Mouse (Mus musculus) midbrain, embryonic 16.5 days (tissue): ENCODE data around the gene Ptgdr2. TPM values are rescaled to one million over a fixed set of nuclear protein-coding genes. Genes with fewer than 3 reads are reported as not detected.

Experiments
- ATAC-seq: fragments of 200-750 bp; cut with Nextera tagmentation; 2 replicates; pipeline ENCODE4 v1.8.0; 2017; ENCODE audit warnings: moderate TSS enrichment
- H3K27ac ChIP-seq: fragments of 300-500 bp; sonication (generic); 2 replicates; pipeline ENCODE4 v1.5.1; 2014; ENCODE audit warnings: mild to moderate bottlenecking, low read length, mixed read lengths
- H3K27me3 ChIP-seq: fragments of 300-500 bp; sonication (generic); 2 replicates; pipeline ENCODE4 v1.6.1; 2014; ENCODE audit warnings: low read depth, low read length, mixed read lengths; ENCODE audit not compliant: control insufficient read depth, insufficient read depth
- H3K36me3 ChIP-seq: fragments of 300-500 bp; sonication (generic); 2 replicates; pipeline ENCODE4 v1.6.1; 2014; ENCODE audit warnings: mild to moderate bottlenecking, low read length, moderate library complexity, mixed read lengths; ENCODE audit not compliant: control insufficient read depth, insufficient read depth
- H3K4me1 ChIP-seq: fragments of 300-500 bp; sonication (generic); 2 replicates; pipeline ENCODE4 v1.6.1; 2014; ENCODE audit warnings: mild to moderate bottlenecking, low read length, mixed read lengths; ENCODE audit not compliant: control insufficient read depth, insufficient read depth
- H3K4me2 ChIP-seq: fragments of 300-500 bp; sonication (generic); 2 replicates; pipeline ENCODE4 v1.6.1; 2014; ENCODE audit warnings: mild to moderate bottlenecking, low read length, mixed read lengths
- H3K4me3 ChIP-seq: fragments of 300-500 bp; sonication (generic); 2 replicates; pipeline ENCODE4 v1.5.1; 2014; ENCODE audit warnings: low read depth, mild to moderate bottlenecking, low read length, moderate library complexity, mixed read lengths
- H3K9ac ChIP-seq: fragments of 300-500 bp; sonication (generic); 2 replicates; pipeline ENCODE4 v1.6.1; 2014; ENCODE audit warnings: low read depth, low read length, mixed read lengths
- H3K9me3 ChIP-seq: fragments of 300-500 bp; sonication (generic); replicated peaks from 2 replicates; pipeline ENCODE4 v1.6.1; 2014; ENCODE audit warnings: mild to moderate bottlenecking, low read length, mixed read lengths; ENCODE audit not compliant: control insufficient read depth, poor library complexity, severe bottlenecking
- WGBS: fragments of 180-500 bp; shearing (Covaris S2); extraction: QIAGEN DNeasy Blood & Tissue Kit; methylation state at CpG from one replicate; pipeline ENCODE4 v1.1.7; 2014; 5-methylcytosine and 5-hydroxymethylcytosine counted together
- polyA plus RNA-seq: library from polyadenylated mRNA; unstranded; fragments of >200 nt; fragmentation: Nextera tagmentation; extraction: Ambion mirVana; gene quantifications from 2 replicates; pipeline ENCODE4 v1.2.1, GENCODE M21; 2015

Gene Ptgdr2
- polyA plus RNA-seq, 1 experiment from 2014 or later = 0.09 TPM

DNA sequence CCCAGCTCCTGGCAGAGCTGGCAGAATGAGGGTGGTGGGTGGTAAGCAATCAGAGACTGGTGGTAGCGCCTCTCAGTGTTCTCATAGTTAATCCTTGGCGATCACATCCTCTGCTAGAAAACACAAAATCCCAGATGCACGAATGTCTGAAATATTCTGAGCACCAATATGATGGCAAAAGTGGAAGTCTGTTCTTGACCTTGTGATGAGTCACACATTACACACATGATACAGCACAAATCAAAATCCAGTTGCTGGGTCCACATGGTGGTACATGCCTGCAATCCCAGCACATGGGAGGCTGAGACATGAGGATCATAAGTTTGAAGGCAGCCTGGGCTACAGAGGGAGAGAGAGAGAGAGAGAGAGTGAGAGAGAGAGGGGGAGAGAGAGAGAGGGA is 15.9 kb upstream of the Ptgdr2 start:
- 70% methylated on average over 3 of the region's 3 CpGs for WGBS
- ATAC-seq = no peak
- no peaks in the 10 kb centered on the region for H3K36me3 ChIP-seq

DNA sequence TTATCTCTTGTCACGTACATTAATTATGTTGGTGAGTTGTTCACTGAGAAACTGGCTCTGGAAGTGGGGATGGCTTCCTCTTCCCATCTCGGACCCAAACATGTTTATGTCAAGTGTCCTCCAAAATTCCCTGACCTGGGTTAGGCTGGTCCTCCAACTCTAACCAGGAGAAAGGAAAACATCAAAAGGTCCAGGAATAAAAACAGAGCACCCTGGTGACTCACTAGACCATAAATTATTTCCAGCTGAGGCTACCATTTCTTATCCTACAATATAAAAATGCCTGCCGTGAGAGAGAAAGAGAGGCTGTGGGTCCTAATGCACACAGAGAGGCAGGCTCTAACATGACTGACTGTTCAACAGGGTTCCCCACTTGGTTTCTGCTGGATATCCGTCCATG is 12.7 kb upstream of the Ptgdr2 start:
- Histone ChIP-seq H3K36me3 (no peaks in the 10 kb centered on the region), H3K4me3 (no peak overlapping the region), H3K9me3 (no peaks in the 10 kb centered on the region), H3K27ac (no peak overlapping the region), H3K27me3 (no peaks in the 10 kb centered on the region), H3K4me2 (no peak overlapping the region), H3K9ac (no peak overlapping the region), H3K4me1 (no peaks in the 10 kb centered on the region)
- ATAC-seq = no peak
- WGBS = 66% methylated on average over 4 of the region's 4 CpGs

More for the DNA sequence above, 15.9 kb upstream of the Ptgdr2 start:
- Histone ChIP-seq H3K4me2 (no peak overlapping the region), H3K27ac (no peak overlapping the region), H3K4me1 (0 out of 2 replicates have a peak, but pooled peaks cover 2% of the 10 kb centered on the region), H3K27me3 (no peaks in the 10 kb centered on the region), H3K9me3 (no peaks in the 10 kb centered on the region), H3K4me3 (no peak overlapping the region), H3K9ac (no peak overlapping the region)

DNA sequence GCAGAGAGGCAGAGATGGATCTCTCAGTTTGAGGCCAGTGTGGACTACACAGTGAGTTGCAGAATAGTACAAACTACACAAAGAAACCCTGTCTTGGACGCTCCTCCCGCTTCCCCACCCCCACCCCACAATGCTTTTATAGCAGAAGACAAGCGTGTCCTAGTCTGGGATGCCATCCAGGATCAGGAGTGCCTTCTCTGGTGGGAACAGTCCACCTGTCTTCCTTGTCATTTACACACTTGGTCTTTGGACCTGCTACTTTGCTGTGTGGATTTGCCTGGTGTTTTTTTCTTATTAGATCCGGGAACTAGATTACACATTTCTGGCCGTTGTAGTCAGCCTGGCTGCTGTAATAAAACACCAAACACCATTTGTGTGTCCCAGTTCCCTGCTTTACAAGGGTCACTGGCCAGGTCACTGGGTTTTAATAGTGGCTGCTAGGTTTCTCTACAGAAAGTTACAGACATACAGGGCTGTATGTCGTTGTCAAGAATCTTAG is 10.8 kb upstream of the Ptgdr2 start:
- no peaks in the 10 kb centered on the region for H3K27me3 ChIP-seq
- no peak overlapping the region for H3K9ac ChIP-seq
- ATAC-seq = no peak
- no peaks in the 10 kb centered on the region for H3K9me3 ChIP-seq
- H3K36me3 ChIP-seq = no peaks in the 10 kb centered on the region
- WGBS = 21% methylated on average over 6 of the region's 6 CpGs
- H3K4me2 ChIP-seq = no peak overlapping the region
- H3K27ac ChIP-seq = no peak overlapping the region
- H3K4me1 ChIP-seq = no peaks in the 10 kb centered on the region
- no peak overlapping the region for H3K4me3 ChIP-seq

DNA sequence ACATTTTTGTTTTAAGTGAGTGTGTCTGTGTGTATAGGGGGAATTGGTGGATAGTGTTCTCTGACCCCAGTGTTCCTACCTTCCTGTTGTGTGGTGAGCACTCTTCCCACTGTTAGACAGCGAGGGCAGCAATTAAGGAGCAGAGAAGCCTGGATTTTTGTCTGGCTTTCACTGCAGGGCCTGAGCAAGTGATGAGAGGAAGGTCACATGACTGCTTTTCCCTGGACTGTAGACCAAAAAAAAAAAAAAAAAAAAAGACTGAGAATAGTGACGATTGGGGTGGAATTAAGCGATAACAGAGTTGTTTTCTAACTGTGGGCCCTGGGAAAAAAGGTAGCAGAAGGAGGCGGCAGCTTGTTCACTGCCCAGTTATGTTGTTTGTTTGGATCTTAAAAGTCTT is 10.3 kb upstream of the Ptgdr2 start:
- Histone ChIP-seq H3K4me3 (no peak overlapping the region), H3K9ac (no peak overlapping the region), H3K27ac (no peak overlapping the region), H3K36me3 (no peaks in the 10 kb centered on the region), H3K4me2 (no peak overlapping the region), H3K9me3 (no peaks in the 10 kb centered on the region), H3K4me1 (no peaks in the 10 kb centered on the region), H3K27me3 (no peaks in the 10 kb centered on the region)
- no peak for ATAC-seq
- WGBS = 39% methylated on average over 4 of the region's 4 CpGs

DNA sequence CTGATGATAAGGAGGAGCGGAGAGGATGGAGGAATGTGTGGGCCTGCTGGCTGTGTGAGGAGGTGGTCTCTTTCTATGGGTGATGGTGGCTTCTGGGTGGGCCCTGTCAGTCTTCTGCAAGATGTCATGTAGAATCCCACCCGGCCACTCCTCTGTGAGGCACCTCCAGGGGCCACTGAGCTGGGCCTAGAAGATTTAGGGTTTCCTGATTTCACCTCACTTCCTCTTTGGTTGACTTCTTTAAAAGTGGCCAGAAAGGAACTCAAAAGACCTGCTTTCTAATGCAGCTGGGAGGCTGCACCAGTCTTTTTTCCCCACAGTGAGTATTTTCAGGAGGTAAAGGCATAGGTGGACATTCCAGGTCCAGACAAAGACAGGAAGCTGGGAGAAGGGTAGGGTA is 6.3 kb upstream of the Ptgdr2 start:
- no peak overlapping the region for H3K27ac ChIP-seq
- no peaks in the 10 kb centered on the region for H3K36me3 ChIP-seq
- no peaks in the 10 kb centered on the region for H3K9me3 ChIP-seq
- no peaks in the 10 kb centered on the region for H3K27me3 ChIP-seq
- H3K9ac ChIP-seq = no peak overlapping the region
- H3K4me1 ChIP-seq = no peaks in the 10 kb centered on the region
- no peak for ATAC-seq
- H3K4me2 ChIP-seq = no peak overlapping the region
- 80% methylated on average over 2 of the region's 2 CpGs for WGBS
- no peak overlapping the region for H3K4me3 ChIP-seq

DNA sequence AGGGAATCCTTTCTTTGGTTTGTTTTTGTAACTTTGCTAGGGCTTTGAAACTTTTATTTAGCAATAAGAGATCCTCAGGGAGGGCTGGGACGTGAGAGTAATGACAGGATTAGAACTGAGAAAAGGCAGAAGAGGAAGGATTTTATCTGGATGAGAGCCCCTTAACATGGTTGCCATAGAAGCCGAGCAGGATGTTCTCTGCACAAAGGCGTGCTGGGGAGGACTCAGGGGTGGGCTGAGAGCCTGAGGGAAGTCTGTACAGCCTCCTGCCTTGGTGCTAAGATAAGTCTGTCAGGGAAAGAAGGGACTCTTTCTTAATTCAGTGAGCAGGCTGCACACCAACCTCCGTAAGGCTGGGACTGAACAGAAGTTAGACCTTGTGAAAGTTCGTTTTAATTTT is 1.9 kb upstream of the Ptgdr2 start:
- 15% methylated on average over 5 of the region's 5 CpGs for WGBS
- H3K4me3 ChIP-seq = no peak overlapping the region
- H3K27me3 ChIP-seq = no peaks in the 10 kb centered on the region
- H3K4me1 ChIP-seq = peaks cover under 1% of the 10 kb centered on the region; the same call in 1 of the 2 replicates
- H3K9me3 ChIP-seq = no peaks in the 10 kb centered on the region
- no peak for ATAC-seq
- no peaks in the 10 kb centered on the region for H3K36me3 ChIP-seq
- no peak overlapping the region for H3K9ac ChIP-seq
- H3K27ac ChIP-seq = no peak overlapping the region
- no peak overlapping the region for H3K4me2 ChIP-seq

DNA sequence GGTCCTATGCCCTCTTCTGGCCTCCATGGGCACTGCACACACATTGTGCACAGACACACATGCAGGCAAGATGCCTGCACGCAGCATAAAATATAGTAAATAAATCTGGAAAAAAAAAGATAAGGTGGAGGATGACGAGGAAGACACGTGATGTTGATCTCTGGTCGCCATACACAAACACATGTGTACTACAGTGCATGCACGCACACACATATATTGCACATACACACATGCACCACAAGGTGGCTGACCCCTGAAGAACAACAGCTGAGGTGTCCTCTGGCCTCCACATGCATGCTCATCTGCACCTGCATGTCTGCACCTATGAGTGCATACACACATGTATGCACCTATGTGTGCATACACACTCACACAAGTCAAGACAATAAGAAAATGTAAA is 883 bp upstream of the Ptgdr2 start:
- Histone ChIP-seq H3K27ac (no peak overlapping the region), H3K4me2 (no peak overlapping the region), H3K4me1 (peaks cover 11% of the 10 kb centered on the region), H3K27me3 (no peaks in the 10 kb centered on the region), H3K9me3 (no peaks in the 10 kb centered on the region), H3K9ac (no peak overlapping the region), H3K36me3 (no peaks in the 10 kb centered on the region), H3K4me3 (no peak overlapping the region)
- 91% methylated on average over 5 of the region's 5 CpGs for WGBS
- ATAC-seq = no peak

DNA sequence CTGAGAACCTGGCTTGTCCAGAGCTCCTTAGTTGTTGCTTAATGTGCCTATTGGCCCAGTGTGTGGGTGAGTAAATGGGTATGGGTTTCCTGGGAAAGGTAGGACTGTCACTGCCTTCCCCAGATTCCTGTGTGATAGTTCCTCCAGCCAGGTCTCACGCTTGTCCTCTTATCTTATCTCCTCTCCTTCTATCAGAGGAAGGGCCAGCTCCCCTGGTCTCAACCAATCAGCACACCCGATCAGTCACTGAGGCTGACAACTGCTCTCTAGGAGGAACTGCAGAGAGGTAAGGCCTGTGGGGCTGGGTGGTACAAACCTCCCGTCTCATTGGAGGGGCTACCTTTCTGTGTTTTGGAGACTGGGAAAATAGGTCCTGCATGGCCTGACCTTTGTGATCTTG is 1.8 kb downstream of the Ptgdr2 start:
- H3K9me3 ChIP-seq = no peaks in the 10 kb centered on the region
- no peak overlapping the region for H3K4me2 ChIP-seq
- ATAC-seq = no peak
- H3K4me1 ChIP-seq = peaks cover 13% of the 10 kb centered on the region
- H3K4me3 ChIP-seq = no peak overlapping the region
- H3K27me3 ChIP-seq = no peaks in the 10 kb centered on the region
- H3K9ac ChIP-seq = no peak overlapping the region
- whole genome bisulfite sequencing = 75% methylated on average over 3 of the region's 3 CpGs
- no peak overlapping the region for H3K27ac ChIP-seq
- H3K36me3 ChIP-seq = peaks cover 14% of the 10 kb centered on the region

DNA sequence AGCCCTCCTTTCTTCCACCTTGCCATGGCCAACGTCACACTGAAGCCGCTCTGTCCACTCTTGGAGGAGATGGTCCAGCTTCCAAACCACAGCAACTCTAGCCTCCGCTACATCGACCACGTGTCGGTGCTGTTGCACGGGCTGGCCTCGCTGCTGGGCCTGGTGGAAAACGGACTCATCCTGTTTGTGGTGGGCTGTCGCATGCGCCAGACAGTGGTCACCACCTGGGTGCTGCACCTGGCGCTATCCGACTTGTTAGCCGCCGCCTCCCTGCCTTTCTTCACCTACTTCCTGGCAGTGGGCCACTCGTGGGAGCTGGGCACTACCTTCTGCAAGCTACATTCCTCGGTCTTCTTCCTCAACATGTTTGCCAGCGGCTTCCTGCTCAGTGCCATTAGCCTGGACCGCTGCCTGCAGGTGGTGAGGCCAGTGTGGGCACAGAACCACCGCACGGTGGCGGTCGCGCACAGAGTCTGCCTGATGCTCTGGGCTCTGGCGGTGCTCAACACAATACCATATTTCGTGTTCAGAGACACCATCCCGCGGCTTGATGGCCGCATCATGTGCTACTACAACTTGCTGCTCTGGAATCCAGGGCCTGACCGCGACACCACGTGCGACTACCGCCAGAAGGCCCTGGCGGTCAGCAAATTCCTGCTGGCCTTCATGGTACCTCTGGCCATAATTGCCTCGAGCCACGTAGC is 3.3 kb downstream of the Ptgdr2 start:
- Histone ChIP-seq H3K27me3 (no peaks in the 10 kb centered on the region), H3K4me2 (peak overlapping the region; percentile 85), H3K4me3 (peak overlapping the region; percentile 31), H3K9ac (peak overlapping the region; percentile 63), H3K4me1 (peaks cover 13% of the 10 kb centered on the region), H3K27ac (peak overlapping the region; percentile 77), H3K36me3 (peaks cover 24% of the 10 kb centered on the region), H3K9me3 (no peaks in the 10 kb centered on the region)
- ATAC-seq = peak; percentile 94
- 15% methylated on average over 37 of the region's 37 CpGs for WGBS
